In the genomic region with DNA sequence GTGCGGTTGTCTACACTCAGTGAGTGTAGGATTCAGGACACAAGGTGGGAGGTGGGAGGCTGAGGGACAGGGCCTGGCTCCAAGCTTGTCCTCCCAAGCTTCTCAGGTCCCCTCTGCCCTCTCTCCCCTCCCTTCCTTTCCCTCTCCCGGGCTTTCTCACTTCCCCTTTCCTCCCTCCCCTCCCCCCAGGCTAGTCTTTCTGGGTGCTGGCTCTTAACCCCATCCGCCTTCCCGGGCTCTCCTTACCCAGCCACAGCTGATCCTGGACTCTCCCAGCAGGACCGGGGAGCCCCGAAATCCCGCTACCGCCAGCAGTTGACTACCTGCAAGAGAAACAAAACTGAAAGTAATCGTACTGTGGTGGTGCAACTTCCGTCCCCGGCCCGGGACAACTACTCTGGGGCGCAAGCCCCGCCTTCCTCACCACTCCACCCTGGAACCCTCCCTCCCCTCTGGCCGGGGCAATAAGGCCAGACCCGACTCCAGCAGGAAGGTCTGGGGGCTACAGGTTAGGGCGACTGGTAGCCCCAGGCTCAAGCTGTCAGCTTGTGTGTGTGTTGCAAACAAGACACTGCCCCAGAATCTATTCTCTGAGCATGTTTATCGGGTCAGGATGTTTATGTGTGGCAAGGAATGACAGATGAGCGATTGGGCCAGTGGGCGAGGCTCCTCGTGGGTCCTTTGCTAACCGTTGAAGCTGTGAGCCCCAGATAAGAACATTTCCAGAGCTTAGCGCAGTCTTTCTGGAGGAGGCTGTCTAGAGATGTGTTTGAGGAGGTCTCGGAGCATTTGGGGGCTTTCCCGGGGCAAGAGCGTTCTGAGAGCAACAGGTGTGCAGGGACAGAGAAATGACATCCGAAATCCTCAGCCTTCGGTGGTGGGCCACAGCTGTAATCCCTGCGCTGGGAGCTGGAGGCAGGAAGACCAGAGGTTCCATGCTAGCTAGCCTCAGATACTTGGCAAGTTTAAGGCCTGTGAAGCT, we compare ENCODE assay signal across 8 mouse cellular contexts. TPM values are rescaled to one million over a fixed set of nuclear protein-coding genes. Genes with fewer than 3 reads are reported as not detected.
DNase-seq lines count a peak whose midpoint lies in the region; ATAC-seq and TF ChIP-seq lines count a peak whose summit lies in the region.

A gene (minus strand): TSS at position 344 of the 982 bp plus-strand sequence.

- TF ChIP-seq POLR2A in brain, embryonic 14.5 days (IDR thresholded peaks at IDR 0.05; ENCODE audit: borderline replicate concordance, extremely low read depth, insufficient read depth, insufficient read length, poor library complexity, severe bottlenecking) = no peak

- no peaks in the 10 kb centered on the region for H3K27me3 ChIP-seq in hindbrain, embryonic 14.5 days (ENCODE audit: control insufficient read depth, insufficient read depth, low read length)
- no peaks in the 10 kb centered on the region for H3K27me3 ChIP-seq in midbrain, embryonic 16.5 days (ENCODE audit: control insufficient read depth, insufficient read depth, low read depth, low read length)
- no peaks in the 10 kb centered on the region for H3K27me3 ChIP-seq in stomach, embryonic 15.5 days (replicated peaks)

- no peak within 1 kb of the TSS for H3K27ac ChIP-seq in hindbrain, embryonic 14.5 days
- no peak within 1 kb of the TSS for H3K27ac ChIP-seq in midbrain, embryonic 16.5 days (ENCODE audit: low read length)
- peak within 1 kb of the TSS; percentile 71 for H3K27ac ChIP-seq in stomach, embryonic 15.5 days

- no peak for ATAC-seq in hindbrain, embryonic 14.5 days (ENCODE audit: low FRiP score)
- ATAC-seq in midbrain, embryonic 16.5 days = no peak
- peak; percentile 87 for ATAC-seq in stomach, embryonic 15.5 days (ENCODE audit: insufficient read depth, low FRiP score, low read depth)
- no peak for ATAC-seq in cerebellum, adult (ENCODE audit: insufficient number of reproducible peaks, low FRiP score, low TSS enrichment)

- TF ChIP-seq CTCF in brain, embryonic 14.5 days (IDR thresholded peaks at IDR 0.05; ENCODE audit: borderline replicate concordance, extremely low read depth, insufficient read depth, insufficient read length) = no peak

- peak within 1 kb of the TSS; percentile 53; the same call in 1 of the 2 replicates for H3K9ac ChIP-seq in hindbrain, embryonic 14.5 days
- peak within 1 kb of the TSS; percentile 54 for H3K9ac ChIP-seq in midbrain, embryonic 16.5 days (ENCODE audit: low read depth, low read length)
- H3K9ac ChIP-seq in stomach, embryonic 15.5 days = peak within 1 kb of the TSS; percentile 48

- no peaks in the 10 kb centered on the region for H3K36me3 ChIP-seq in hindbrain, embryonic 14.5 days (replicated peaks; ENCODE audit: control insufficient read depth, insufficient read depth)
- no peaks in the 10 kb centered on the region for H3K36me3 ChIP-seq in midbrain, embryonic 16.5 days (ENCODE audit: control insufficient read depth, insufficient read depth, low read length)
- H3K36me3 ChIP-seq in stomach, embryonic 15.5 days = peaks cover 22% of the 10 kb centered on the region

- peak within 1 kb of the TSS; percentile 37 for H3K4me3 ChIP-seq in hindbrain, embryonic 14.5 days (replicated peaks; ENCODE audit: low read length)
- H3K4me3 ChIP-seq in midbrain, embryonic 16.5 days (ENCODE audit: low read depth, low read length) = peak within 1 kb of the TSS; percentile 36
- H3K4me3 ChIP-seq in stomach, embryonic 15.5 days (replicated peaks) = peak within 1 kb of the TSS; percentile 68

- DNase-seq in ES-CJ7 (ENCODE audit: low read depth, low spot score) (peak; percentile 50), liver (peak; percentile 88)
- DNase-seq in brain, embryonic 14.5 days (ENCODE audit: low read depth) = peak; percentile 34
- peak; percentile 80 for DNase-seq in gastrocnemius, adult 18-20 months (ENCODE audit: low spot score)
- DNase-seq in hindbrain, embryonic 14.5 days (ENCODE audit: low spot score) = no peak

- no peaks in the 10 kb centered on the region for H3K4me1 ChIP-seq in hindbrain, embryonic 14.5 days (replicated peaks; ENCODE audit: control insufficient read depth, insufficient read depth, low read length)
- H3K4me1 ChIP-seq in midbrain, embryonic 16.5 days (ENCODE audit: control insufficient read depth, insufficient read depth, low read length) = peaks cover 8% of the 10 kb centered on the region
- peaks cover 14% of the 10 kb centered on the region; the same call in 1 of the 2 replicates for H3K4me1 ChIP-seq in stomach, embryonic 15.5 days

- no peaks in the 10 kb centered on the region for H3K9me3 ChIP-seq in hindbrain, embryonic 14.5 days (ENCODE audit: control insufficient read depth, low read length)
- H3K9me3 ChIP-seq in midbrain, embryonic 16.5 days (replicated peaks; ENCODE audit: control insufficient read depth, low read length, poor library complexity, severe bottlenecking) = no peaks in the 10 kb centered on the region
- no peaks in the 10 kb centered on the region for H3K9me3 ChIP-seq in stomach, embryonic 15.5 days

- peak within 1 kb of the TSS; percentile 44 for H3K4me2 ChIP-seq in hindbrain, embryonic 14.5 days (replicated peaks)
- peak within 1 kb of the TSS; percentile 51 for H3K4me2 ChIP-seq in midbrain, embryonic 16.5 days (ENCODE audit: low read length)
- peak within 1 kb of the TSS; percentile 79 for H3K4me2 ChIP-seq in stomach, embryonic 15.5 days

- WGBS in hindbrain, embryonic 14.5 days = 14% methylated on average over 29 of the region's 29 CpGs
- WGBS in midbrain, embryonic 16.5 days = 12% methylated on average over 29 of the region's 29 CpGs
- 2% methylated on average over 29 of the region's 29 CpGs for WGBS in stomach, embryonic 15.5 days

RNA-seq across cellular contexts. Expression of the gene that starts here (rescaled TPM):
- polyA plus RNA-seq in brain, embryonic 14.5 days (2012; rRNA removed) = 1.2 and 2.2 TPM in 2 replicates
- total RNA-seq in gastrocnemius, adult 18-20 months (2021) = 1 to 10 TPM; 7.4 to 8.0 TPM
- polyA plus RNA-seq in hindbrain, embryonic 14.5 days (2014; fragmentation: Nextera tagmentation; extraction: Ambion mirVana) = 3.3 and 3.9 TPM in 2 replicates
- polyA plus RNA-seq in midbrain, embryonic 16.5 days (2015; fragmentation: Nextera tagmentation; extraction: Ambion mirVana) = 1.8 and 2.5 TPM in 2 replicates
- polyA plus RNA-seq in stomach, embryonic 15.5 days (2015; fragmentation: Nextera tagmentation; extraction: Ambion mirVana) = 9.7 and 10.2 TPM in 2 replicates
